Mouse (Mus musculus): ENCODE measurements around the gene Cdk14. TPM values are rescaled to one million over a fixed set of nuclear protein-coding genes. Genes with fewer than 3 reads are reported as not detected.

The Cdk14 gene
- polyA plus RNA-seq, 1 experiment from 2014 or later, result 25.5 TPM

DNA sequence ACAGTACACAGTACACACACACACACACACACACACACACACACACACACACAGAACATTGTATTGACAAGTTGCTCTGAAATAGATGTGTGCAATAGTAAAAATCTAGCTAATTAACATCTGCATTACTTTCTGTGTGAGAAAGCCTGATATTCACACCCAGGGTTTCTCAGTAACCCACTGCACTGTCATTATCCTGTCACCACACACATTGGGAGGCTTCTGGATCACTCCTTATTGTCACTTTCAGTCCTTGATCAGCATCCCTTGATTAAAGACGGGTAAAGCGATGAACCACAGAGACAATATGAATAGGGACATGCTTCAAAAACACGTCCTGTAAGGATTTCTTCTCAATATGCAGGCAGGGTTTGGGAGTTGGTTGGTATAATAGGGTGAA is 401.2 kb downstream of the Cdk14 start:
- Histone ChIP-seq H3K27me3 (replicated peaks; ENCODE audit: control insufficient read depth, insufficient read depth, low read length) (no peaks in the 10 kb centered on the region), H3K36me3 (ENCODE audit: control insufficient read depth, insufficient read depth, low read length) (no peaks in the 10 kb centered on the region), H3K4me3 (ENCODE audit: low read depth, low read length) (no peak overlapping the region), H3K27ac (ENCODE audit: low read depth) (no peak overlapping the region), H3K4me1 (replicated peaks; ENCODE audit: control insufficient read depth, insufficient read depth, low read length) (no peaks in the 10 kb centered on the region), H3K4me2 (ENCODE audit: low read length) (no peak overlapping the region), H3K9ac (ENCODE audit: low read length) (no peak overlapping the region), H3K9me3 (ENCODE audit: control insufficient read depth, low read length) (no peaks in the 10 kb centered on the region)
- DNase-seq (ENCODE audit: low spot score) (no peak), ATAC-seq (replicated peaks; ENCODE audit: low FRiP score, low TSS enrichment, low read depth) (no peak)
- 87% methylated on average over 3 of the region's 3 CpGs for WGBS

DNA sequence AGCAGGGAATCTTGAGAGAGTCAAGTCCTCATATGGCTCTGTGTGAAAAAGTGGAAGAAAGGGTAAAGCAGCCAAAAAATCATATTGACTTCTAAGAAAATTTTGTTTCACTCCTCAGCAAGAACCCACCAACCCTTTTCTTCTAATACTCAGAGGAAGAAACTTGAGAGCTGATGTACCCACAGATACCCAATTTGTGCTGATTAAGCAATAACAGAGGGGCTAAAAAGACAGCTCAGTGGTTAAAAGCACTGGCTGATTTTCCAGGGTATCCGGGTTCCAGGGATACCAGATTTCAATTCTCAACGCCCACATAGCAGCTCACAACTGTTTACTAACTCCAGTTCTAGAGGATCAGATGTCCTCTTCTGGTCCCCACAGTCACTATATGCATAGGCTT is 401.9 kb downstream of the Cdk14 start:
- Histone ChIP-seq H3K9me3 (ENCODE audit: control insufficient read depth, low read length) (no peaks in the 10 kb centered on the region), H3K27me3 (replicated peaks; ENCODE audit: control insufficient read depth, insufficient read depth, low read length) (no peaks in the 10 kb centered on the region), H3K4me3 (ENCODE audit: low read depth, low read length) (no peak overlapping the region), H3K4me2 (ENCODE audit: low read length) (no peak overlapping the region), H3K9ac (ENCODE audit: low read length) (no peak overlapping the region), H3K36me3 (ENCODE audit: control insufficient read depth, insufficient read depth, low read length) (no peaks in the 10 kb centered on the region), H3K27ac (ENCODE audit: low read depth) (no peak overlapping the region), H3K4me1 (replicated peaks; ENCODE audit: control insufficient read depth, insufficient read depth, low read length) (no peaks in the 10 kb centered on the region)
- 91% methylated on average over 2 of the region's 2 CpGs for WGBS
- ATAC-seq (replicated peaks; ENCODE audit: low FRiP score, low TSS enrichment, low read depth), result no peak
- no peak for DNase-seq (ENCODE audit: low spot score)

DNA sequence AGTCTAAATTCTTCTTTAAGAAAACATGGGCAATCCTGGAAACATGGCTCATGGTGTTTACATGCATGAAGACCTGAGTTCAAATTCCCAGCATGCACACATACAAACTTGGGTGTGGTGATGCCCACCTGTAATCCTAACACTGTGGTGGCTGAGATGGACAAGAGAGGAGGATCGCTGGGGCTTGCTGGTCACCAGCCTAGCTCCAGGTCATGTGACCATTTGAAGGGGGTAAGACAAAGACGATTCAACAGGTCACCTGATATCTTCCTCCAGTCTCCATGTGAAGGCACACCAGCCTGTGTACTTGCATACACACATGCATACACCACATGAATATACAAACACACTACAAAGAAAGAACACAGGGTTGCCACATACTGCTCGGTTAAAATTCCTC is 406.3 kb downstream of the Cdk14 start:
- ATAC-seq (replicated peaks; ENCODE audit: low FRiP score, low TSS enrichment, low read depth) (no peak), DNase-seq (ENCODE audit: low spot score) (no peak)
- 91% methylated on average over 3 of the region's 3 CpGs for WGBS
- H3K36me3 ChIP-seq (ENCODE audit: control insufficient read depth, insufficient read depth, low read length), result no peaks in the 10 kb centered on the region
- no peak overlapping the region for H3K27ac ChIP-seq (ENCODE audit: low read depth)
- H3K4me2 ChIP-seq (ENCODE audit: low read length), result no peak overlapping the region
- H3K9me3 ChIP-seq (ENCODE audit: control insufficient read depth, low read length), result no peaks in the 10 kb centered on the region
- H3K4me1 ChIP-seq (replicated peaks; ENCODE audit: control insufficient read depth, insufficient read depth, low read length), result no peaks in the 10 kb centered on the region
- H3K9ac ChIP-seq (ENCODE audit: low read length), result no peak overlapping the region
- no peaks in the 10 kb centered on the region for H3K27me3 ChIP-seq (replicated peaks; ENCODE audit: control insufficient read depth, insufficient read depth, low read length)
- H3K4me3 ChIP-seq (ENCODE audit: low read depth, low read length), result no peak overlapping the region

GRCm38 (mm10) chr5:5012521-5013346 is 407.4 kb downstream of the Cdk14 start:
- H3K9ac ChIP-seq (ENCODE audit: low read length), result no peak overlapping the region
- H3K36me3 ChIP-seq (ENCODE audit: control insufficient read depth, insufficient read depth, low read length), result no peaks in the 10 kb centered on the region
- H3K27ac ChIP-seq (ENCODE audit: low read depth), result no peak overlapping the region
- H3K4me1 ChIP-seq (replicated peaks; ENCODE audit: control insufficient read depth, insufficient read depth, low read length), result no peaks in the 10 kb centered on the region
- DNase-seq (ENCODE audit: low spot score), result no peak
- no peak overlapping the region for H3K4me3 ChIP-seq (ENCODE audit: low read depth, low read length)
- no peaks in the 10 kb centered on the region for H3K9me3 ChIP-seq (ENCODE audit: control insufficient read depth, low read length)
- 78% methylated on average over 7 of the region's 7 CpGs for WGBS
- ATAC-seq (replicated peaks; ENCODE audit: low FRiP score, low TSS enrichment, low read depth), result no peak
- H3K27me3 ChIP-seq (replicated peaks; ENCODE audit: control insufficient read depth, insufficient read depth, low read length), result no peaks in the 10 kb centered on the region
- H3K4me2 ChIP-seq (ENCODE audit: low read length), result no peak overlapping the region

GRCm38 (mm10) chr5:5008153-5008745 is 411.9 kb downstream of the Cdk14 start:
- DNase-seq (ENCODE audit: low spot score) (no peak), ATAC-seq (replicated peaks; ENCODE audit: low FRiP score, low TSS enrichment, low read depth) (no peak)
- Histone ChIP-seq H3K4me3 (ENCODE audit: low read depth, low read length) (no peak overlapping the region), H3K36me3 (ENCODE audit: control insufficient read depth, insufficient read depth, low read length) (no peaks in the 10 kb centered on the region), H3K4me1 (replicated peaks; ENCODE audit: control insufficient read depth, insufficient read depth, low read length) (no peaks in the 10 kb centered on the region), H3K9ac (ENCODE audit: low read length) (no peak overlapping the region), H3K27ac (ENCODE audit: low read depth) (no peak overlapping the region), H3K4me2 (ENCODE audit: low read length) (no peak overlapping the region), H3K27me3 (replicated peaks; ENCODE audit: control insufficient read depth, insufficient read depth, low read length) (no peaks in the 10 kb centered on the region), H3K9me3 (ENCODE audit: control insufficient read depth, low read length) (no peaks in the 10 kb centered on the region)
- WGBS, result 88% methylated on average over 4 of the region's 4 CpGs

DNA sequence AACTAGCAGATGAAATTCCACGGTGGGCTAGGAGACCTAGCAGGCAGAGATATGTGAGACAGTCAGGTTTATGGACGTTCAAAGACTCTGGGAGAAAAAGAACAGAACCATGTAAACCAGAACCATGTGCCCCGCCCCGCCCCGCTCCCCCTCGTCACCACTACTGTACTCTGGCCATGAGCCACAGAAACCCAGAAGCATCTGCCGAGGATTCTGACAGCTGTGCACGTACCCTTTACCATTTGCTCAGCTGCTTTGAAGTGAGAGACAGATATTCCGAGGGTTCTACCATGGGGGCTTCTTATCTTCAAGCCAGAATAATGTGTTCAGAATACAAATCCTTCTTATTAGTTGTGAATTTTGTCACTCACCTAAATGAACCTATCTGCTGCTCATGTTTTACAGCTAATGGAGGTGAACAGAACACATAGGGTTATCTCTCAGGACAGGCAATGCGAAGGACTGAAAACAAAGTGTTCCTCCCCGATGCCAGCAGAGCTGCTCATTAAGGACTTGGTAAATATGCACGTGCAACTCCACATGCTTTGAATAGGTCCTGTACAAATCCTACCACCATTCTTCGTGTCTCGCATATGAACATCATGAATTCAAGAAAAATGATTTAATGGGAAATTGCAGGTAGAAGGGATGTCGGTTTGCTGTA is 412.5 kb downstream of the Cdk14 start:
- Histone ChIP-seq H3K9me3 (ENCODE audit: control insufficient read depth, low read length) (no peaks in the 10 kb centered on the region), H3K4me2 (ENCODE audit: low read length) (no peak overlapping the region), H3K9ac (ENCODE audit: low read length) (no peak overlapping the region), H3K4me1 (replicated peaks; ENCODE audit: control insufficient read depth, insufficient read depth, low read length) (no peaks in the 10 kb centered on the region), H3K27me3 (replicated peaks; ENCODE audit: control insufficient read depth, insufficient read depth, low read length) (no peaks in the 10 kb centered on the region), H3K27ac (ENCODE audit: low read depth) (no peak overlapping the region), H3K36me3 (ENCODE audit: control insufficient read depth, insufficient read depth, low read length) (no peaks in the 10 kb centered on the region), H3K4me3 (ENCODE audit: low read depth, low read length) (no peak overlapping the region)
- ATAC-seq (replicated peaks; ENCODE audit: low FRiP score, low TSS enrichment, low read depth) (no peak), DNase-seq (ENCODE audit: low spot score) (no peak)
- 82% methylated on average over 15 of the region's 15 CpGs for WGBS

DNA sequence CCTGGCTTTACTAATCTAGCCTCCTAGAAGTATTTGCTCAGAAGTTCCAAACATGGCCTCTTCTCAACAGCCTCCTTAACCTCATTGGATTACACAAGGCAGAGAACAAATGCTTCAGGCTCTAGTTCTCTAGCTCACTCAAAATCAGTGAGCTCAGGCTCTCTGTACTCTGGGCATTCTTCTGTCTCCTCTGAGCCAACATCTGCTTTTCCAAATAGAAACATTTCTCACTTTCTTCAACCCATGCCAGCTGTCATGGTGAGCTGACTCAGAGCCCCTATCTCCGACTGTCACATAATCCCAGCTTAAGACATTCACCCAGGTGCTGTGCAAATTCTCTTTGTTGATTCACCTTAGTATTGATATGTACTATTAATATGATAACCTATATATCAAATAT is 414.5 kb downstream of the Cdk14 start:
- DNase-seq (ENCODE audit: low spot score) (no peak), ATAC-seq (replicated peaks; ENCODE audit: low FRiP score, low TSS enrichment, low read depth) (no peak)
- Histone ChIP-seq H3K36me3 (ENCODE audit: control insufficient read depth, insufficient read depth, low read length) (no peaks in the 10 kb centered on the region), H3K27ac (ENCODE audit: low read depth) (no peak overlapping the region), H3K9me3 (ENCODE audit: control insufficient read depth, low read length) (no peaks in the 10 kb centered on the region), H3K27me3 (replicated peaks; ENCODE audit: control insufficient read depth, insufficient read depth, low read length) (no peaks in the 10 kb centered on the region), H3K4me1 (replicated peaks; ENCODE audit: control insufficient read depth, insufficient read depth, low read length) (no peaks in the 10 kb centered on the region), H3K4me2 (ENCODE audit: low read length) (no peak overlapping the region), H3K9ac (ENCODE audit: low read length) (no peak overlapping the region), H3K4me3 (ENCODE audit: low read depth, low read length) (no peak overlapping the region)
- WGBS, result 86% methylated on average over 1 of the region's 1 CpGs

GRCm38 (mm10) chr5:5004740-5005139 is 415.4 kb downstream of the Cdk14 start:
- Histone ChIP-seq H3K36me3 (ENCODE audit: control insufficient read depth, insufficient read depth, low read length) (no peaks in the 10 kb centered on the region), H3K27ac (ENCODE audit: low read depth) (no peak overlapping the region)
- 95% methylated on average over 2 of the region's 2 CpGs for WGBS

More at GRCm38 (mm10) chr5:5004740-5005139, 415.4 kb downstream of the Cdk14 start:
- Histone ChIP-seq H3K4me2 (ENCODE audit: low read length) (no peak overlapping the region), H3K9me3 (ENCODE audit: control insufficient read depth, low read length) (no peaks in the 10 kb centered on the region), H3K4me1 (replicated peaks; ENCODE audit: control insufficient read depth, insufficient read depth, low read length) (no peaks in the 10 kb centered on the region), H3K4me3 (ENCODE audit: low read depth, low read length) (no peak overlapping the region), H3K9ac (ENCODE audit: low read length) (no peak overlapping the region), H3K27me3 (replicated peaks; ENCODE audit: control insufficient read depth, insufficient read depth, low read length) (no peaks in the 10 kb centered on the region)
- DNase-seq (ENCODE audit: low spot score) (no peak), ATAC-seq (replicated peaks; ENCODE audit: low FRiP score, low TSS enrichment, low read depth) (no peak)
